Mouse (Mus musculus) bone marrow, adult 2 months (tissue): ENCODE measurements around the gene Arpc5.

Source experiments
- CTCF ChIP-seq: fragments of 200-500 bp; IDR thresholded peaks from 2 replicates; pipeline ENCODE4 v1.5.1; 2011; ENCODE audit warnings: low read length, control low read depth; ENCODE audit not compliant: control insufficient read depth, insufficient read depth
- POLR2A ChIP-seq: fragments of 200-500 bp; IDR thresholded peaks from 2 replicates; pipeline ENCODE4 v1.6.1; 2011; ENCODE audit warnings: low read depth, mild to moderate bottlenecking, control low read depth, low read length, borderline replicate concordance; ENCODE audit not compliant: control insufficient read depth

GRCm38 (mm10) chr1:152718200-152718599 is 48.1 kb upstream of the Arpc5 start:
- TF ChIP-seq CTCF (no peak), POLR2A (no peak)
